ENCODE assay signal across 8 mouse cellular contexts in genomic region chr13:31556964-31557767, GRCm38 (mm10). TPM values are rescaled to one million over a fixed set of nuclear protein-coding genes. Genes with fewer than 3 reads are reported as not detected.
DNase-seq lines count a peak whose midpoint lies in the region; ATAC-seq and TF ChIP-seq lines count a peak whose summit lies in the region.

No protein-coding gene starts in this region.

- no peaks in the 10 kb centered on the region for H3K9me3 ChIP-seq in E14TG2a.4 (ENCODE audit: low read length)
- H3K9me3 ChIP-seq in heart, postnatal 0 days (replicated peaks; ENCODE audit: control insufficient read depth, low read length): no peaks in the 10 kb centered on the region
- H3K9me3 ChIP-seq in liver, postnatal 0 days (ENCODE audit: low read length): no peaks in the 10 kb centered on the region
- H3K9me3 ChIP-seq in stomach, postnatal 0 days (ENCODE audit: control insufficient read depth, low read length): no peaks in the 10 kb centered on the region

- H3K4me3 ChIP-seq in E14TG2a.4 (replicated peaks; ENCODE audit: low read length): peak overlapping the region; percentile 82
- H3K4me3 ChIP-seq in heart, postnatal 0 days (ENCODE audit: low read depth, low read length): peak overlapping the region; percentile 67
- H3K4me3 ChIP-seq in liver, postnatal 0 days (ENCODE audit: low read depth, low read length): peak overlapping the region; percentile 66
- peak overlapping the region; percentile 79 for H3K4me3 ChIP-seq in stomach, postnatal 0 days (ENCODE audit: low read depth, low read length)

- H3K4me2 ChIP-seq in heart, postnatal 0 days (ENCODE audit: low read depth, low read length): peak overlapping the region; percentile 97
- peak overlapping the region; percentile 73 for H3K4me2 ChIP-seq in liver, postnatal 0 days (ENCODE audit: low read depth, low read length)
- peak overlapping the region; percentile 82 for H3K4me2 ChIP-seq in stomach, postnatal 0 days (replicated peaks; ENCODE audit: low read depth)

- no peak for ATAC-seq in CD4-positive, CD25-positive, alpha-beta regulatory T cell, adult 4 months
- ATAC-seq in heart, postnatal 0 days (ENCODE audit: insufficient read depth, low read depth): no peak
- ATAC-seq in liver, postnatal 0 days: no peak
- ATAC-seq in stomach, postnatal 0 days (ENCODE audit: low FRiP score, low TSS enrichment): peak; percentile 22; the same call in 1 of the 2 replicates

- no peaks in the 10 kb centered on the region for H3K36me3 ChIP-seq in E14TG2a.4 (ENCODE audit: insufficient read depth, low read length)
- H3K36me3 ChIP-seq in heart, postnatal 0 days (replicated peaks; ENCODE audit: control insufficient read depth, insufficient read depth, low read length): no peaks in the 10 kb centered on the region
- H3K36me3 ChIP-seq in liver, postnatal 0 days (replicated peaks; ENCODE audit: insufficient read depth, low read length): no peaks in the 10 kb centered on the region
- no peaks in the 10 kb centered on the region for H3K36me3 ChIP-seq in stomach, postnatal 0 days (ENCODE audit: control insufficient read depth, insufficient read depth, low read length)

- no peak for TF ChIP-seq CTCF in E14TG2a.4 (conservative IDR thresholded peaks at IDR 0.05; ENCODE audit: low read length)
- no peak for TF ChIP-seq CTCF in heart, postnatal 0 days (IDR thresholded peaks at IDR 0.05; ENCODE audit: low read depth)
- TF ChIP-seq CTCF in liver, postnatal 0 days (IDR thresholded peaks at IDR 0.05; ENCODE audit: low read depth): no peak
- no peak for TF ChIP-seq CTCF in stomach, postnatal 0 days (IDR thresholded peaks at IDR 0.05; ENCODE audit: low read depth)

- DNase-seq in CD4-positive, CD25-positive, alpha-beta regulatory T cell, adult 2 months (ENCODE audit: low read depth, low spot score): peak; percentile 11
- DNase-seq in heart, postnatal 0 days (ENCODE audit: low spot score): no peak
- DNase-seq in liver, postnatal 0 days: no peak
- DNase-seq in stomach, postnatal 0 days (ENCODE audit: low spot score): peak; percentile 62
- DNase-seq in right cerebral cortex, postnatal 4 days: no peak
- DNase-seq in gastrocnemius, postnatal 4 days (ENCODE audit: low spot score in 2 of 2): no peak

- TF ChIP-seq EP300 in heart, postnatal 0 days (IDR thresholded peaks at IDR 0.05; ENCODE audit: low read depth): no peak
- no peak for TF ChIP-seq EP300 in liver, postnatal 0 days (IDR thresholded peaks at IDR 0.05; ENCODE audit: low read depth)
- TF ChIP-seq EP300 in stomach, postnatal 0 days (optimal IDR thresholded peaks at IDR 0.05): no peak

- peaks cover 83% of the 10 kb centered on the region for H3K27me3 ChIP-seq in E14TG2a.4 (ENCODE audit: insufficient read depth, low read length)
- H3K27me3 ChIP-seq in heart, postnatal 0 days (ENCODE audit: control insufficient read depth, insufficient read depth, low read length): peaks cover 85% of the 10 kb centered on the region
- H3K27me3 ChIP-seq in liver, postnatal 0 days (ENCODE audit: insufficient read depth, low read length): peaks cover 44% of the 10 kb centered on the region
- H3K27me3 ChIP-seq in stomach, postnatal 0 days (ENCODE audit: control insufficient read depth, insufficient read depth, low read length): no peaks in the 10 kb centered on the region

- 8% methylated on average over 24 of the region's 24 CpGs for WGBS in heart, postnatal 0 days
- 6% methylated on average over 24 of the region's 24 CpGs for WGBS in liver, postnatal 0 days (ENCODE audit: insufficient replicate concordance)
- WGBS in stomach, postnatal 0 days: 22% methylated on average over 24 of the region's 24 CpGs

- H3K9ac ChIP-seq in heart, postnatal 0 days (replicated peaks; ENCODE audit: low read depth, low read length): no peak overlapping the region
- H3K9ac ChIP-seq in liver, postnatal 0 days (replicated peaks): peak overlapping the region; percentile 37
- peak overlapping the region; percentile 92 for H3K9ac ChIP-seq in stomach, postnatal 0 days (ENCODE audit: low read length)

- H3K27ac ChIP-seq in heart, postnatal 0 days (ENCODE audit: low read depth): no peak overlapping the region
- H3K27ac ChIP-seq in liver, postnatal 0 days (ENCODE audit: low read depth): peak overlapping the region; percentile 78
- H3K27ac ChIP-seq in stomach, postnatal 0 days (replicated peaks): peak overlapping the region; percentile 96

- peaks cover 18% of the 10 kb centered on the region for H3K4me1 ChIP-seq in E14TG2a.4 (replicated peaks; ENCODE audit: low read depth, low read length)
- H3K4me1 ChIP-seq in heart, postnatal 0 days (ENCODE audit: control insufficient read depth, insufficient read depth): peaks cover 7% of the 10 kb centered on the region; the same call in 1 of the 2 replicates
- H3K4me1 ChIP-seq in liver, postnatal 0 days (ENCODE audit: insufficient read depth): peaks cover 10% of the 10 kb centered on the region; the same call in 1 of the 2 replicates
- no peaks in the 10 kb centered on the region for H3K4me1 ChIP-seq in stomach, postnatal 0 days (replicated peaks; ENCODE audit: control insufficient read depth, insufficient read depth)

RNA-seq across cellular contexts. Expression of gene Foxq1, which starts 1.2 kb away (rescaled TPM):
- not detected for polyA plus RNA-seq in CD4-positive, CD25-positive, alpha-beta regulatory T cell, adult 4 months (2017; shearing (Covaris generic))
- 0.54 and 8.0 TPM in 2 replicates for total RNA-seq in heart, postnatal 0 days (2014; rRNA removed; ENCODE audit: low replicate concordance)
- 0.07 TPM in 2 replicates for polyA plus RNA-seq in heart, postnatal 0 days (2015; fragmentation: Nextera tagmentation; extraction: Ambion mirVana)
- polyA plus RNA-seq in liver, postnatal 0 days (2015; fragmentation: Nextera tagmentation; extraction: Ambion mirVana): 3.4 and 4.6 TPM in 2 replicates
- 35.7 and 47.1 TPM in 2 replicates for polyA plus RNA-seq in stomach, postnatal 0 days (2015; fragmentation: Nextera tagmentation; extraction: Ambion mirVana)
- not detected for total RNA-seq in gastrocnemius, postnatal 4 days (2021)

RNA-seq across cellular contexts. Expression of gene A530084C06Rik, which starts 2.0 kb away (rescaled TPM):
- polyA plus RNA-seq in CD4-positive, CD25-positive, alpha-beta regulatory T cell, adult 4 months (2017; shearing (Covaris generic)): not detected
- not detected in 2 replicates for total RNA-seq in heart, postnatal 0 days (2014; rRNA removed; ENCODE audit: low replicate concordance)
- not detected in 2 replicates for polyA plus RNA-seq in heart, postnatal 0 days (2015; fragmentation: Nextera tagmentation; extraction: Ambion mirVana)
- not detected in 2 replicates for polyA plus RNA-seq in liver, postnatal 0 days (2015; fragmentation: Nextera tagmentation; extraction: Ambion mirVana)
- not detected in 2 replicates for polyA plus RNA-seq in stomach, postnatal 0 days (2015; fragmentation: Nextera tagmentation; extraction: Ambion mirVana)
- not detected for total RNA-seq in gastrocnemius, postnatal 4 days (2021)

Comparison
In these comparisons a context has a peak if more than half of its experiments do, and no peak if none do; other contexts are left out.
1. DNase-seq: peak in CD4-positive, CD25-positive, alpha-beta regulatory T cell, adult 2 months (single experiment) and stomach, postnatal 0 days (single experiment); none in heart, postnatal 0 days (single experiment), liver, postnatal 0 days (single experiment), right cerebral cortex, postnatal 4 days (single experiment) and gastrocnemius, postnatal 4 days (0 of 2).
2. Peak in every context shown above with its lines, with median percentiles within 50 percentile points of each other: H3K4me3 ChIP-seq and H3K4me2 ChIP-seq.